Mouse (Mus musculus): Measurements from ENCODE around the gene Fbxw4.

- TF ChIP-seq CTCF (IDR thresholded peaks at IDR 0.05; ENCODE audit: insufficient read depth, low read depth, low read length) (no peak), POLR2A (IDR thresholded peaks at IDR 0.05; ENCODE audit: insufficient read depth, low read depth, low read length) (no peak)
These were observed 124.8 kb downstream of the Fbxw4 start for GRCm38 (mm10) chr19:45535214-45535735.
